Mouse (Mus musculus) heart, embryonic 15.5 days (tissue): Measurements from ENCODE around the gene Rab4b. TPM values are rescaled to one million over a fixed set of nuclear protein-coding genes. Genes with fewer than 3 reads are reported as not detected.

Source experiments
- ATAC-seq: fragments of 200-750 bp; cut with Nextera tagmentation; replicated peaks from 2 replicates; pipeline ENCODE4 v1.8.0; 2017; ENCODE audit warnings: low read depth, moderate TSS enrichment; ENCODE audit not compliant: insufficient number of reproducible peaks, insufficient read depth, low FRiP score
- H3K27ac ChIP-seq: fragments of 300-500 bp; sonication (generic); 2 replicates; pipeline ENCODE4 v1.5.1; 2015; ENCODE audit warnings: mild to moderate bottlenecking, inconsistent platforms
- H3K27me3 ChIP-seq: fragments of 300-500 bp; sonication (generic); 2 replicates; pipeline ENCODE4 v1.6.1; 2015; ENCODE audit warnings: inconsistent platforms
- H3K36me3 ChIP-seq: fragments of 300-500 bp; sonication (generic); 2 replicates; pipeline ENCODE4 v1.6.1; 2015; ENCODE audit warnings: mild to moderate bottlenecking, inconsistent platforms
- H3K4me1 ChIP-seq: fragments of 300-500 bp; sonication (generic); replicated peaks from 2 replicates; pipeline ENCODE4 v1.6.1; 2015; ENCODE audit warnings: inconsistent platforms
- H3K4me2 ChIP-seq: fragments of 300-500 bp; sonication (generic); 2 replicates; pipeline ENCODE4 v1.6.1; 2015; ENCODE audit warnings: inconsistent platforms, mild to moderate bottlenecking, moderate library complexity
- H3K4me3 ChIP-seq: fragments of 300-500 bp; sonication (generic); 2 replicates; pipeline ENCODE4 v1.5.1; 2015; ENCODE audit warnings: mild to moderate bottlenecking, inconsistent platforms
- H3K9ac ChIP-seq: fragments of 300-500 bp; sonication (generic); 2 replicates; pipeline ENCODE4 v1.6.1; 2015; ENCODE audit warnings: mild to moderate bottlenecking, inconsistent platforms
- H3K9me3 ChIP-seq: fragments of 300-500 bp; sonication (generic); replicated peaks from 2 replicates; pipeline ENCODE4 v1.6.1; 2016; ENCODE audit warnings: inconsistent platforms
- WGBS: fragments of 180-500 bp; shearing (Covaris S2); methylation state at CpG from one replicate; pipeline ENCODE4 v1.1.7; 2015; ENCODE audit warnings: mixed read lengths; 5-methylcytosine and 5-hydroxymethylcytosine counted together
- polyA plus RNA-seq: library from polyadenylated mRNA; unstranded; fragments of >200 nt; fragmentation: Nextera tagmentation; extraction: Ambion mirVana; gene quantifications from 2 replicates; pipeline ENCODE4 v1.2.1, GENCODE M21; 2015

The Rab4b gene
- polyA plus RNA-seq, 1 experiment from 2014 or later: 43.0 TPM

DNA sequence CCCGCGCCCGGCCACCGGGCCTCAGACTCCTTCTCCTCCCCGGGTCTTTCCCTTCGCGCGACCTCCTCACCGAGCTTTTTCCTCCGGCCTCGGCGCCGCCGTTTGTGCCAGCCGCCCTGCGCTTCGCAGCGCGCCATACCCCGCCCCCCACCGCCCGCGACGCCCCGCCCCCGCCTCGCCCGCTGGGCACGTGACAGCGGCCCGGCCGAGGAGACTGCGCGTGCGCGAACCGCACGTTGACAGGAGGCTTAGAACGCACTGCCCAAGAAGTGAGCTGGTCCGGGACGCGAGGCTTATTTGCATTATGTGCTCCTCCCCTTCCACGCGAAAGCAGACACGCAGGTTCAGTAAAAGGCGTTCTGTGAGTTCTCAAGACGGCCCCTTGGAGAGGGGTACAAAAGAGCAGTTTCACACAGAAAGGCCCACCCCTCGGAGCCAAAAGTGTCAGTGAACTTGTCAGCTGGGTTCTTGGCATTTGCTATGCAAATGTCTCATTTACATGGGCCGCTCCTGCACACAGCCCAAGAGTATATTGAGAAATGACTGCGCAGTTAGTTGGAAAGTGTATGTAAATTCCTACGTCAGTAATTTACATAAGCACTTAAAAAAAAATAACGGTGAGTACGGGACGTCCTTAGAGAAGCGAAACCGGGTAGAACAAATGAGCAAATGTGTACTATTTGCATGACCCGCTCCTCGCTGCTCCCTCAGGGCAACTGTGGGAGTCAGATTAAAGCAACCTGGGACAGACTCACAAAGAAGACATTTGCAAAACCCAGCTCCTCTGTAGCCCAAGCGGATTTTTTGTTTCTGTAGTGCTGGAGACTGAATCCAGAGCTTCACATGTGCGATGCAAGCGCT is 11.9 kb downstream of the Rab4b start, which contains the start of gene Egln2:
Egln2 (minus strand) TSS at position 189 of the 861 bp plus-strand sequence.
- ATAC-seq: peak; percentile 86
- Histone ChIP-seq H3K27me3 (no peaks in the 10 kb centered on the region), H3K36me3 (peaks cover 22% of the 10 kb centered on the region), H3K4me1 (peaks cover 47% of the 10 kb centered on the region), H3K9me3 (no peaks in the 10 kb centered on the region), H3K27ac (peak within 1 kb of the TSS; percentile 98), H3K4me3 (peak within 1 kb of the TSS; percentile 66), H3K9ac (peak within 1 kb of the TSS; percentile 74), H3K4me2 (peak within 1 kb of the TSS; percentile 82)
- WGBS: 1% methylated on average over 61 of the region's 61 CpGs

DNA sequence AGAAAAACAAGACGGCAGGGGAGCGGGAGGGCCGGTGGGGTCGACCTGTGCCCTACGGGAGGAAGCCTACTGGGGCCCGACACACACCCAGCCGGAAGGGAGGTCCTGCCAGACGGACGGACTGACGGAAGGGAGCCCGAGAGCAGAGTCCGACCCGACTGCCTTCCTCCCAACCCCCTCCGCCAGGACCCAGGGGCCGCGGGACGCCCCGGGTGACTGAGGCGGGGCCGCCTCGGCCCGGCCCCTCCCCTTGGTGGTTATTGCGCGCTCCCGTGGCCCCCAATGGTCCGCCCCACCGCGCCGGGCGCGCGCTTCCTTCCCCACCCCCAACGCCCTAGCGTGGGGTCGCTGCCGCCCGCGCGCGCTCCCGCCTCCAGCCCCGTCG is 12.5 kb downstream of the Rab4b start:
- Histone ChIP-seq H3K4me2 (peak overlapping the region; percentile 82), H3K9ac (peak overlapping the region; percentile 74), H3K9me3 (no peaks in the 10 kb centered on the region), H3K4me1 (peaks cover 54% of the 10 kb centered on the region), H3K27ac (peak overlapping the region; percentile 98), H3K36me3 (peaks cover 18% of the 10 kb centered on the region), H3K4me3 (peak overlapping the region; percentile 66), H3K27me3 (no peaks in the 10 kb centered on the region)
- peak; percentile 84 for ATAC-seq
- under 1% methylated on average over 41 of the region's 43 CpGs for WGBS

DNA sequence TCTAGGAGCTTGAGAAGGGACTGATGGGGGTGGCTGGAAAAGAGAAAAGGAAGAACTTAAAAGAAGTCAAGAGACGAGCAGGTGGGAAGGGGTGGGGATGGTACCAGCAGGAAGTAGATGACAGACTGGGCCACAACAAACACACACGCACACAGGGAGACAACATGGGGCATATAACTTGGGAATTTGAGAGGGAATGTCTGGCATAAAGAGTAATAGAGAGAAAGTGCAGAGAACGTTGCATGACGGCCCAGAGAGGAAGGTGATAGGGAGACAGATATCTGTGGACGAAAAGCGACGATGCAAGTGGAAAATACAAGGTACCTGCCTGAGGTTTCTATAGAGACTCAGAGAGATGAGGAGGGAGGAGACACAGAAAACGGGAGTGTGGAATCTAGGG is 13.0 kb downstream of the Rab4b start:
- no peak for ATAC-seq
- Histone ChIP-seq H3K27ac (peak overlapping the region; percentile 98), H3K9me3 (no peaks in the 10 kb centered on the region), H3K4me2 (peak overlapping the region; percentile 82), H3K9ac (peak overlapping the region; percentile 74), H3K4me3 (peak overlapping the region; percentile 66), H3K36me3 (peaks cover 12% of the 10 kb centered on the region), H3K27me3 (no peaks in the 10 kb centered on the region), H3K4me1 (peaks cover 59% of the 10 kb centered on the region)
- 3% methylated on average over 8 of the region's 8 CpGs for WGBS

DNA sequence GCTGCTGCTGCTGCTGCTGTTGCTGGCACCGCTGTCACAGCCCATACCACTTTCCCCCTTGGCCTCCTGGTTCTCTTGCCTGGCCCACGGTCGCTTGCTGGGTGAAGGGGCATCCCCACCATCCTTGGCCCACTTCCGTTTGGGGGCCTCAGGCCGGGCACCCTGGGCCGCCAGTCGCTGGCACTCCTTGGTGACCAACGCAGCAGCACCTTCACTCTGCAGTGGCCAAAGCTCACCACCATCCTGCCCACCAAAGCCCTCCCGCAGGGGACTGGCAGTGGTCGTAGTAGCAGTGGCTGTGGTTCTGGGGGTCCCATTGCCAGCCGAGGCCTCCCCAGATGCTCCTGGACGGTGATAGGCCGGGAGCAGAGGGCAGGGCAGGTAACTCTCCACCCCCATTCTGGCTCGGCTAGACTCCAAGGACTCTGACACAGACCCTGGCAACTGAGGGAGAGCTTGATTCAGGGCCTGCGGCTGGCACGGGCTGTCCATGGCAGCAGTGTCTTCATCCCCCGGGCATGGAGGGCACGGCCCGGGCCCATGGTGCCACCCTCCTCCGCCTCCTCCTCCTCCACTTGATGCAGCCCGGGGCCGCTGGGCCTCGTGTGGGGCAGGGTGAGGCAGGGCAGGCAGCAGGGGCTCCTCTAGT is 13.6 kb downstream of the Rab4b start:
- no peaks in the 10 kb centered on the region for H3K9me3 ChIP-seq
- peaks cover 64% of the 10 kb centered on the region for H3K4me1 ChIP-seq
- H3K27me3 ChIP-seq: no peaks in the 10 kb centered on the region
- peak overlapping the region; percentile 66 for H3K4me3 ChIP-seq
- no peak for ATAC-seq
- peaks cover 11% of the 10 kb centered on the region for H3K36me3 ChIP-seq
- H3K9ac ChIP-seq: peak overlapping the region; percentile 74
- peak overlapping the region; percentile 98 for H3K27ac ChIP-seq
- H3K4me2 ChIP-seq: peak overlapping the region; percentile 82
- 68% methylated on average over 23 of the region's 23 CpGs for WGBS

DNA sequence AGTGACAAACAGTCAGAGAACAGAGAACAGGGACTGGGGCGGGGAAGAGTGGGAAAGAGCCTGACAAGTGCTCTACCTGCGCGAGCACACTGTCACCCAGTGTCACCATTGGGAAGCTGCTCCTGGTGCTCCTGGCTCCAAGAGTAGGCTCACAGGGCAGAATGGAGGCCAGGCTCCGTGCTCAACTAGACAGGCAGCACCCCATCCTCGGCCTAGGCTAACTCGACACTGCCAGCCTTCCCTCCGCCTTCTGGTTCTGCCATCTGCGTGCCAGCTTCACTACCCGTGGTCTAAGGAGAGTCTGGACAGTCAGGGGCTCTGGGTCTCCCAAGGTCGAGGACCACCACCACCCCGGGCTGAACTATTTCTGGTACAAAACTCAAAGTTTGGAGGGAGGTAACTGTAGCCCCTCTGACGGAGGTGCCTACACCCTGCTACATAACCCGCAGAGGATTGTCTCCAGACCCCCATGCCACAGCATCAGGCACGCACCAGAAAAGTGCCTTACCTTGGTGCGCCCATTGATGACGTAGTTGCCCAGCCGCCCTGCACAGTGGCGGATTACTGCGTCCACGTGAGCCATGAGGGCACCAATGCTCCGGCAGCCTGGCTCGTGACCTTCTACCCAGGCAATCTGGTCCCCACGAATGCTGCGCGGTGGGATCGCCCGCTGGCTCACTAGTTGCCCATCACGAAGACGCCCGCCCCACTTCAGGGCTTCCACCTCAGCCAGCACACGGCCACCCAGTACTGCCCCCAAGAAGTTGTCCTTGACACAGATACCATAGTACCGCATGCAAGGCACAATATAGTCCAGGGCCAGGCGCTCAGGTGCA is 14.4 kb downstream of the Rab4b start:
- Histone ChIP-seq H3K4me1 (peaks cover 66% of the 10 kb centered on the region), H3K36me3 (peaks cover 16% of the 10 kb centered on the region), H3K4me2 (peak overlapping the region; percentile 82), H3K9ac (peak overlapping the region; percentile 74; the same call in 1 of the 2 replicates), H3K27me3 (no peaks in the 10 kb centered on the region), H3K4me3 (peak overlapping the region; percentile 66), H3K27ac (no peak overlapping the region), H3K9me3 (no peaks in the 10 kb centered on the region)
- WGBS: 81% methylated on average over 33 of the region's 33 CpGs
- ATAC-seq: no peak

DNA sequence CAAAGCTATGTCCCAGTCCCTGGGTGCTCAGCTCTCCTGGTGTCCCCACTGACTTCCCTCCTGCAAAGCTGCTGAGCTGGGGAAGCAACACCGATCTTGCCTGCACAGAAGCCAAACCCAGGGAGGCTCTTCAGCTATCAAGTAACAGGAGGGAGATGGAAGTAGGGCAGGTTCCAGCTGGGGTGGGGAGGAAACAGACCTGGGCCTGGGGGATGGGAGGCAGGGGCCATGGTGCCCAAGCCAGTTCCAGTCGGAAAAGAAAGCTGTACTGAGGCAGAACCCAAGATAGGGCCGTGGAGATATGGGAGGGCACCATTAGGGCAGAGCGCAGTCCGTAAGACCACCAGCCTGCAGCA is 15.3 kb downstream of the Rab4b start:
- Histone ChIP-seq H3K27ac (no peak overlapping the region), H3K4me2 (peak overlapping the region; percentile 82), H3K9ac (0 out of 2 replicates have a peak overlapping the region, but pooled peaks have one; percentile 10), H3K36me3 (peaks cover 25% of the 10 kb centered on the region), H3K27me3 (no peaks in the 10 kb centered on the region), H3K9me3 (no peaks in the 10 kb centered on the region), H3K4me1 (peaks cover 66% of the 10 kb centered on the region), H3K4me3 (peak overlapping the region; percentile 66; the same call in 1 of the 2 replicates)
- no peak for ATAC-seq
- WGBS: 47% methylated on average over 5 of the region's 5 CpGs

DNA sequence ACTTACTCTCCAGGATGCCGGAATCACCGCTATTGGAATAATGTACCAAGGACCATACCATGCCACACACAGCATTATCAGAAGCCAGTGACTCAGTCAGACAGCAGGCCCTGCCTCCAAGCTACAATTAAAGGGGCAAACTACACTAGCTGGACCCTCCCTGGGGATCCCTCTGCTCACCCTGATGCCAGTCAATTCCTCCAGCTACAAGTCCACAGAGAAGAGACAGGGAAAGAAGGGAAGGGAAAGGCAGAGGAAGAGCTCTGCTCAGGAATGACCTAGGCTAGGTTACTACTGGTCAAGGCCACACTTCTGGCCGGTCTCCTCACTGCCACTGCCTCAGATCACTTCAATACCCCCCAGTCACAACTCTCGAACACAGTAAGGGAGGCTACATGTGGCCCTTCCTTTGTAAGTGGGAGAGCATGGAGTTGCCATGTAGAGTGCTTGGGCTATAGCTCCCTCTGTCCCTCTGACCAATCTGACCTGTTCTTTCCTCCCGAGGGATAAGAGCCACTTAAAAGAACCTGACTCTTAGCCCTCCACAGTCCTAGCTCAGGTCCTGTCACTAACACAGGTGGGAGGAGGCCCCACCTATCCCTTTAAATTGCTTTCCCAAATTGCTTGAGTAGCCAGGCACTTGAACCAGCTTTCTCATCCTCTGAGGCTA is 15.8 kb downstream of the Rab4b start:
- peaks cover 66% of the 10 kb centered on the region for H3K4me1 ChIP-seq
- H3K27me3 ChIP-seq: no peaks in the 10 kb centered on the region
- peaks cover 30% of the 10 kb centered on the region for H3K36me3 ChIP-seq
- no peak overlapping the region for H3K4me3 ChIP-seq
- H3K4me2 ChIP-seq: peak overlapping the region; percentile 82
- ATAC-seq: no peak
- 71% methylated on average over 5 of the region's 5 CpGs for WGBS
- H3K27ac ChIP-seq: no peak overlapping the region
- H3K9me3 ChIP-seq: no peaks in the 10 kb centered on the region
- 0 out of 2 replicates have a peak overlapping the region, but pooled peaks have one; percentile 10 for H3K9ac ChIP-seq

DNA sequence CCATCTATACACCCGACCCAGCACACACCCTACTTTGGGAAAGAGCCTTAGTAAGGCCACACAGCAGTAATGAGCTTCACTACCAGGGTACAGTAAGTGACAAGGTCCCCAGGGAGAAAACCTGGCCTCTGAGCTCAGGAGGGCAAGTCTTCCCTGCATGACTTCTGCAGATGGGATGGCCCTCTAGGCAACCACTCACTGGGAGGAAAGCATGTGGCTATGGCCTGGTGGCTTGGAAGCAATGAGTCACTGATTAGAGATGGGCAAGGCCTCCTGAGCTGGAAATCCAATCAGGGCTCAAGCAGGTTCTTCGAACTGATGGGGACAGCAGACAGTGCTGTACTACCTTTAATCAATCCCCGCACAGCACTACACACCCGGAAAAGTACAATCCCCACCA is 17.0 kb downstream of the Rab4b start:
- H3K4me1 ChIP-seq: peaks cover 58% of the 10 kb centered on the region
- H3K4me2 ChIP-seq: no peak overlapping the region
- no peaks in the 10 kb centered on the region for H3K27me3 ChIP-seq
- peaks cover 39% of the 10 kb centered on the region for H3K36me3 ChIP-seq
- H3K9ac ChIP-seq: no peak overlapping the region
- no peak overlapping the region for H3K27ac ChIP-seq
- H3K9me3 ChIP-seq: no peaks in the 10 kb centered on the region
- WGBS: 75% methylated on average over 4 of the region's 4 CpGs
- no peak for ATAC-seq
- no peak overlapping the region for H3K4me3 ChIP-seq

DNA sequence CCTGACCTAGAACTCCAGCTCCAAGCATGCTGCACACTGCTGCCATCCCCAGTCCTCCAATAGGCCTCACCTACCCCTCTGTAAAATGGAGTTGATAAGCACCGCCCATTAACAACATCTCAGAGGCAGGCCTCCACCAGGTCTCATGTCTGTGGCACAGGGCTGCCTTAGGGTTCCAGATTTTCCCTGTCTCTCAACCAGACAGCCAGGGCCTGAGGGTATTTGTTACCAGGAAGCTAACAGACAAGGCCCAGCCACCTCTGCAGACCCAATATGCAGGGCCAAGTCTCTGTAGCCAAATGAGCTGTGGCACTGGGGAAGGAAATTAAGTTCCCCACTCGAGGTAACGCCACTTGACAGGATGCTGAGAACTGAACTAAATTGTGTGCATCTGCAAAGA is 17.8 kb downstream of the Rab4b start:
- Histone ChIP-seq H3K9me3 (no peaks in the 10 kb centered on the region), H3K27ac (no peak overlapping the region), H3K4me3 (no peak overlapping the region), H3K36me3 (peaks cover 39% of the 10 kb centered on the region), H3K4me2 (no peak overlapping the region), H3K9ac (no peak overlapping the region), H3K4me1 (peaks cover 58% of the 10 kb centered on the region), H3K27me3 (no peaks in the 10 kb centered on the region)
- ATAC-seq: no peak
- 82% methylated on average over 3 of the region's 3 CpGs for WGBS

DNA sequence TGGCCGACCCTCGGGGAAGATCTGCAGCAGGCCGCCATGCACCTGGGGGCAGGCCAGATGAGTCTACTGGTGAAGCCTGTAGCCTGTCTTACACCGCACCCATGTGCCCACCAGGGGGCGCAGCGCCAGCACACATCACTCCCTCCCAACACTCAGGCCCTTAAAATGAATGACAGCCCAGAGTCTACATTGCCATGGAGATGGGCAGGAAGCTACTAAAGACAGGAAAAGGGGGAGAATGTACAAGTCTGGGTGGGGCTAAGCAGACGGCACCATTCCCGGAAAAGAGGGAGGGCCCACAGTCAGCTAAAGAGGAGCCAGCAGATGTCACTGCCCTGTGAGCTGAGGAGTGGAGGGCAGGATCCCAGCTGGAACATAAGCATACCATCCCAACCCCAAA is 18.8 kb downstream of the Rab4b start:
- no peak overlapping the region for H3K4me3 ChIP-seq
- H3K27ac ChIP-seq: peak overlapping the region; percentile 28; the same call in 1 of the 2 replicates
- H3K4me2 ChIP-seq: no peak overlapping the region
- 8% methylated on average over 8 of the region's 8 CpGs for WGBS
- H3K9me3 ChIP-seq: no peaks in the 10 kb centered on the region
- peaks cover 48% of the 10 kb centered on the region for H3K4me1 ChIP-seq
- ATAC-seq: peak; percentile 72
- H3K9ac ChIP-seq: no peak overlapping the region
- peaks cover 35% of the 10 kb centered on the region for H3K36me3 ChIP-seq
- no peaks in the 10 kb centered on the region for H3K27me3 ChIP-seq
